10 mouse cellular contexts compared by ENCODE assay signal in genomic region chr14:79394564-79394963, GRCm38 (mm10). TPM values are rescaled to one million over a fixed set of nuclear protein-coding genes. Genes with fewer than 3 reads are reported as not detected.
DNase-seq lines count a peak whose midpoint lies in the region; ATAC-seq and TF ChIP-seq lines count a peak whose summit lies in the region.
"Had no signal": no experiment of that assay in that cellular context is flagged by ENCODE, and none has a peak within 500 bp of the region (broad histone marks: within the 10 kb centered on the region; RNA-seq: fewer than 3 reads in every experiment).

No protein-coding gene starts in this region.

- H3K4me3 ChIP-seq in heart, postnatal 0 days (ENCODE audit: low read depth, low read length): no peak overlapping the region
- no peak overlapping the region for H3K4me3 ChIP-seq in heart, embryonic 10.5 days
- H3K4me3 ChIP-seq: embryonic facial prominence, embryonic 15.5 days; megakaryocyte, embryonic 14.5 days had no signal

- no peak overlapping the region for H3K27ac ChIP-seq in heart, postnatal 0 days (ENCODE audit: low read depth)
- no peak overlapping the region for H3K27ac ChIP-seq in heart, embryonic 10.5 days
- H3K27ac ChIP-seq: embryonic facial prominence, embryonic 15.5 days had no signal

- no peak for DNase-seq in heart, postnatal 0 days (ENCODE audit: low spot score)
- DNase-seq in heart, embryonic 10.5 days (ENCODE audit: low spot score): no peak
- peak; percentile 44 to 61 for DNase-seq in CD8-positive naive resting alpha-beta T cell, adult 2 months (ENCODE audit: low read depth in 2 of 2, low spot score in 2 of 2)
- peak; percentile 51 for DNase-seq in brain, adult 2 months (ENCODE audit: low read depth, low spot score)
- DNase-seq in kidney, adult 8-10 months: peak; percentile 24 to 44
- DNase-seq in naive thymus-derived CD4-positive, alpha-beta T cell, adult 2 months (ENCODE audit: low read depth): peak; percentile 87
- DNase-seq in layer of hippocampus, postnatal 36 days: no peak
- DNase-seq in gastrocnemius, postnatal 10 days: no peak

- no peak for TF ChIP-seq EP300 in heart, postnatal 0 days (IDR thresholded peaks at IDR 0.05; ENCODE audit: low read depth)

- no peak overlapping the region for H3K9ac ChIP-seq in heart, postnatal 0 days (replicated peaks; ENCODE audit: low read depth, low read length)
- H3K9ac ChIP-seq: embryonic facial prominence, embryonic 15.5 days had no signal

- no peaks in the 10 kb centered on the region for H3K36me3 ChIP-seq in heart, postnatal 0 days (replicated peaks; ENCODE audit: control insufficient read depth, insufficient read depth, low read length)
- 0 out of 2 replicates have a peak, but pooled peaks cover 3% of the 10 kb centered on the region for H3K36me3 ChIP-seq in heart, embryonic 10.5 days
- H3K36me3 ChIP-seq: embryonic facial prominence, embryonic 15.5 days had no signal

- peak; percentile 56 for TF ChIP-seq CTCF in heart, postnatal 0 days (IDR thresholded peaks at IDR 0.05; ENCODE audit: low read depth)

- no peak for ATAC-seq in heart, postnatal 0 days (ENCODE audit: insufficient read depth, low read depth)

- H3K4me1 ChIP-seq in heart, postnatal 0 days (ENCODE audit: control insufficient read depth, insufficient read depth): 0 out of 2 replicates have a peak, but pooled peaks cover 4% of the 10 kb centered on the region
- 0 out of 2 replicates have a peak, but pooled peaks cover 5% of the 10 kb centered on the region for H3K4me1 ChIP-seq in heart, embryonic 10.5 days

- H3K9me3 ChIP-seq in heart, postnatal 0 days (replicated peaks; ENCODE audit: control insufficient read depth, low read length): no peaks in the 10 kb centered on the region
- no peaks in the 10 kb centered on the region for H3K9me3 ChIP-seq in heart, embryonic 10.5 days
- H3K9me3 ChIP-seq: embryonic facial prominence, embryonic 15.5 days; megakaryocyte, embryonic 14.5 days had no signal

- H3K4me2 ChIP-seq in heart, postnatal 0 days (ENCODE audit: low read depth, low read length): no peak overlapping the region
- H3K4me2 ChIP-seq: embryonic facial prominence, embryonic 15.5 days had no signal

- no peaks in the 10 kb centered on the region for H3K27me3 ChIP-seq in heart, postnatal 0 days (ENCODE audit: control insufficient read depth, insufficient read depth, low read length)
- no peaks in the 10 kb centered on the region for H3K27me3 ChIP-seq in heart, embryonic 10.5 days (ENCODE audit: insufficient read depth, poor library complexity, severe bottlenecking)
- H3K27me3 ChIP-seq: embryonic facial prominence, embryonic 15.5 days; megakaryocyte, embryonic 14.5 days had no signal

RNA-seq across cellular contexts. Expression of gene Mtrf1, which starts 3.0 kb away (rescaled TPM):
- total RNA-seq in heart, postnatal 0 days (2014; rRNA removed; ENCODE audit: low replicate concordance): 6.7 and 8.4 TPM in 2 replicates
- 11.4 and 11.9 TPM in 2 replicates for polyA plus RNA-seq in heart, postnatal 0 days (2015; fragmentation: Nextera tagmentation; extraction: Ambion mirVana)
- polyA plus RNA-seq in heart, embryonic 10.5 days (2016; fragmentation: Nextera tagmentation; extraction: Ambion mirVana): 9.1 and 9.4 TPM in 2 replicates
- 1 to 10 TPM; 5.5 to 5.7 TPM for total RNA-seq in layer of hippocampus, postnatal 36 days (2021)
- total RNA-seq in gastrocnemius, postnatal 10 days (2021): 1 to 10 TPM; 4.7 to 6.9 TPM

RNA-seq across cellular contexts. Expression of gene Naa16, which starts 4.0 kb away (rescaled TPM):
- total RNA-seq in heart, postnatal 0 days (2014; rRNA removed; ENCODE audit: low replicate concordance): 0.81 and 1.6 TPM in 2 replicates
- 11.3 and 14.8 TPM in 2 replicates for polyA plus RNA-seq in heart, postnatal 0 days (2015; fragmentation: Nextera tagmentation; extraction: Ambion mirVana)
- polyA plus RNA-seq in heart, embryonic 10.5 days (2016; fragmentation: Nextera tagmentation; extraction: Ambion mirVana): 27.1 and 30.2 TPM in 2 replicates
- total RNA-seq in layer of hippocampus, postnatal 36 days (2021): 10 to 100 TPM; 16.1 to 18.2 TPM
- total RNA-seq in gastrocnemius, postnatal 10 days (2021): 10 to 100 TPM; 15.5 to 21.0 TPM

RNA-seq across cellular contexts. Expression of gene Kbtbd7, which starts 31.7 kb away (rescaled TPM):
- 12.2 and 18.8 TPM in 2 replicates for total RNA-seq in heart, postnatal 0 days (2014; rRNA removed; ENCODE audit: low replicate concordance)
- 5.5 and 5.8 TPM in 2 replicates for polyA plus RNA-seq in heart, postnatal 0 days (2015; fragmentation: Nextera tagmentation; extraction: Ambion mirVana)
- 9.2 and 9.3 TPM in 2 replicates for polyA plus RNA-seq in heart, embryonic 10.5 days (2016; fragmentation: Nextera tagmentation; extraction: Ambion mirVana)
- 10 to 100 TPM; 42.8 to 44.0 TPM for total RNA-seq in layer of hippocampus, postnatal 36 days (2021)
- 1 to 10 TPM; 8.6 to 9.2 TPM for total RNA-seq in gastrocnemius, postnatal 10 days (2021)

RNA-seq across cellular contexts. Expression of gene Kbtbd6, which starts 57.1 kb away (rescaled TPM):
- total RNA-seq in heart, postnatal 0 days (2014; rRNA removed; ENCODE audit: low replicate concordance): 0.23 and 1.2 TPM in 2 replicates
- polyA plus RNA-seq in heart, postnatal 0 days (2015; fragmentation: Nextera tagmentation; extraction: Ambion mirVana): 0.48 and 0.58 TPM in 2 replicates
- 2.9 and 3.8 TPM in 2 replicates for polyA plus RNA-seq in heart, embryonic 10.5 days (2016; fragmentation: Nextera tagmentation; extraction: Ambion mirVana)
- 1 to 10 TPM in 1 of 2 experiments, under 1 TPM in 1; 0.81 to 1.3 TPM for total RNA-seq in layer of hippocampus, postnatal 36 days (2021)
- under 1 TPM; 0.38 to 0.45 TPM for total RNA-seq in gastrocnemius, postnatal 10 days (2021)

Comparison
In these comparisons a context has a peak if more than half of its experiments do, and no peak if none do; other contexts are left out.
1. DNase-seq: peak in CD8-positive naive resting alpha-beta T cell, adult 2 months (2 of 2), brain, adult 2 months (single experiment), kidney, adult 8-10 months (2 of 2) and naive thymus-derived CD4-positive, alpha-beta T cell, adult 2 months (single experiment); none in heart, postnatal 0 days (single experiment), heart, embryonic 10.5 days (single experiment), layer of hippocampus, postnatal 36 days (0 of 2) and gastrocnemius, postnatal 10 days (single experiment).